Mouse (Mus musculus) brain, embryonic 14.5 days (tissue): ENCODE measurements at regions not wholly inside any gene's neighbourhood (a gene's known extent, or its start where the extent isn't known, plus 50 kb on each side); places are given as distances from the start of the nearest gene placed in this dataset.

Experiments used
- DNase-seq: peaks from one replicate; pipeline ENCODE4 v3.0.0-alpha.2; 2011; ENCODE audit warnings: low read depth
- CTCF ChIP-seq: fragments of 200-500 bp; IDR thresholded peaks from 2 replicates; pipeline ENCODE4 v1.5.1; 2012; ENCODE audit warnings: inconsistent platforms, mild to moderate bottlenecking, moderate library complexity, borderline replicate concordance; ENCODE audit not compliant: insufficient read depth, insufficient read length; ENCODE audit errors: extremely low read depth
- POLR2A ChIP-seq: fragments of 200-500 bp; IDR thresholded peaks from 2 replicates; pipeline ENCODE4 v1.6.1; 2012; ENCODE audit warnings: mild to moderate bottlenecking, inconsistent platforms, borderline replicate concordance; ENCODE audit not compliant: poor library complexity, insufficient read depth, insufficient read length, severe bottlenecking; ENCODE audit errors: extremely low read depth

GRCm38 (mm10) chr5:111657759-111658429, 75.8 kb upstream of the Gm26897 start:
- DNase-seq: no peak
- TF ChIP-seq POLR2A (no peak), CTCF (no peak)

- peak; percentile 35 for DNase-seq
- TF ChIP-seq CTCF: no peak
Measured at GRCm38 (mm10) chr5:111659229-111659628, 74.5 kb upstream of the Gm26897 start.

- DNase-seq: peak; percentile 96
- TF ChIP-seq CTCF (no peak), POLR2A (no peak)
Measured at GRCm38 (mm10) chr5:111660447-111660846, 73.3 kb upstream of the Gm26897 start.

GRCm38 (mm10) chr5:111660968-111661367, 72.8 kb upstream of the Gm26897 start:
- DNase-seq: no peak
- TF ChIP-seq POLR2A (no peak), CTCF (no peak)

GRCm38 (mm10) chr5:111661971-111662370, 71.8 kb upstream of the Gm26897 start:
- TF ChIP-seq CTCF (no peak), POLR2A (no peak)
- peak; percentile 89 for DNase-seq

- no peak for DNase-seq
- TF ChIP-seq CTCF (no peak), POLR2A (no peak)
Measured at GRCm38 (mm10) chr5:111663831-111664230, 69.9 kb upstream of the Gm26897 start.

- TF ChIP-seq CTCF (no peak), POLR2A (no peak)
- DNase-seq: peak; percentile 53
Measured at GRCm38 (mm10) chr5:111665406-111665805, 68.3 kb upstream of the Gm26897 start.

- no peak for TF ChIP-seq POLR2A
- TF ChIP-seq CTCF: no peak
- no peak for DNase-seq
Measured at GRCm38 (mm10) chr5:111666007-111666406, 67.7 kb upstream of the Gm26897 start.

- DNase-seq: no peak
- TF ChIP-seq CTCF (peak; percentile 55; the same call in 1 of the 2 replicates), POLR2A (no peak)
Measured at GRCm38 (mm10) chr5:111667901-111668300, 65.8 kb upstream of the Gm26897 start.

GRCm38 (mm10) chr5:111669139-111669538, 64.6 kb upstream of the Gm26897 start:
- DNase-seq: no peak
- no peak for TF ChIP-seq POLR2A
- no peak for TF ChIP-seq CTCF

- DNase-seq: peak; percentile 34
- TF ChIP-seq CTCF (no peak), POLR2A (no peak)
Measured at GRCm38 (mm10) chr5:111671762-111672161, 62.0 kb upstream of the Gm26897 start.

- no peak for DNase-seq
- TF ChIP-seq POLR2A: no peak
Measured at GRCm38 (mm10) chr5:111674976-111675672, 58.6 kb upstream of the Gm26897 start.

GRCm38 (mm10) chr5:111675673-111676261, 58.0 kb upstream of the Gm26897 start:
- TF ChIP-seq POLR2A (no peak), CTCF (peak; percentile 54; the same call in 1 of the 2 replicates)
- peak; percentile 91 for DNase-seq
